Mouse (Mus musculus): Measurements from ENCODE around the gene Ints3. TPM values are rescaled to one million over a fixed set of nuclear protein-coding genes. Genes with fewer than 3 reads are reported as not detected.

Ints3 gene
- total and polyA plus RNA-seq, 3 experiments = 58.5 to 115 (median 101) TPM

DNA sequence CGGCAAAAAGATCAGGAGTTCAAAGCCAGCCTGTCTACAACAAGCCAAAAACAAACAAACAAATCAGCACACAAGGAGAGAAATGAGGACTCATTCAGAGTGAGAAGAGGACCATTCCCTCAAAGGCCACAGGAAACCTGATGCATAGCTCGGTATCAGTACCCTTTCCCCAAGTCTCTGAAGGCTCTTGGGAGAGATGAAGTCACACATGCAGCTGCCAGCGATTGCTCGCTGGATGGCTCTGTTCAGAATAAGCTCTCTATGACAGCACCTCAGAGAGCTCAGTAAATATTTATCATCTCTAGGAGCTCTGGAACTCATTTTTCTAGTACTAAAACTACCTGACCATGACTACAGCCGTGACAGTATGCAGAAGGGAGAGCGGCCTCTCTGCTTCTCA lies 5.2 kb downstream of the Ints3 start:
- H3K27me3 ChIP-seq (ENCODE audit: control insufficient read depth in 1 of 2, insufficient read depth in 2 of 2, low read length in 2 of 2) = no peaks in the 10 kb centered on the region
- DNase-seq (ENCODE audit: low read depth, low spot score) = no peak
- H3K27ac ChIP-seq (ENCODE audit: control insufficient read depth, low read depth, low read length) = no peak overlapping the region
- H3K9ac ChIP-seq (ENCODE audit: control insufficient read depth, low read depth, low read length, poor library complexity, severe bottlenecking) = no peak overlapping the region
- TF ChIP-seq ELF1 (IDR thresholded peaks at IDR 0.05; ENCODE audit: low read depth, low read length) (no peak), MAZ (IDR thresholded peaks at IDR 0.05; ENCODE audit: low read depth, low read length) (no peak), ZC3H11A (IDR thresholded peaks at IDR 0.05; ENCODE audit: low read depth, low read length) (no peak), MEF2A (IDR thresholded peaks at IDR 0.05; ENCODE audit: extremely low read depth, insufficient replicate concordance, low read depth, low read length, poor library complexity, severe bottlenecking) (no peak), POLR2AphosphoS2 (IDR thresholded peaks at IDR 0.05; ENCODE audit: low read length) (no peak), MAX (IDR thresholded peaks at IDR 0.05; ENCODE audit: low read length) (no peak), POLR2AphosphoS5 (IDR thresholded peaks at IDR 0.05; ENCODE audit: borderline replicate concordance, low read depth, low read length) (no peak), USF2 (IDR thresholded peaks at IDR 0.05; ENCODE audit: borderline replicate concordance in 1 of 2, insufficient read depth in 1 of 2, low read depth in 1 of 2, low read length in 2 of 2) (no peak), JUND (IDR thresholded peaks at IDR 0.05; ENCODE audit: low read depth, low read length) (no peak), BHLHE40 (IDR thresholded peaks at IDR 0.05; ENCODE audit: borderline replicate concordance, low read depth, low read length) (no peak), TBP (IDR thresholded peaks at IDR 0.05; ENCODE audit: low read depth, low read length) (no peak), HCFC1 (IDR thresholded peaks at IDR 0.05; ENCODE audit: low read depth, low read length) (no peak), TAL1 (IDR thresholded peaks at IDR 0.05; ENCODE audit: low read length) (no peak), USF1 (IDR thresholded peaks at IDR 0.05; ENCODE audit: low read depth, low read length) (no peak), KAT2A (conservative IDR thresholded peaks at IDR 0.05; ENCODE audit: low read depth, low read length) (no peak), CHD1 (IDR thresholded peaks at IDR 0.05; ENCODE audit: low read depth, low read length) (no peak), POLR2A (IDR thresholded peaks at IDR 0.05; ENCODE audit: control insufficient read depth in 1 of 2, insufficient read depth in 1 of 2, low read depth in 1 of 2, low read length in 2 of 2, poor library complexity in 1 of 2) (no peak), EP300 (IDR thresholded peaks at IDR 0.05; ENCODE audit: low read depth in 1 of 2, low read length in 2 of 2) (no peak), SMC3 (IDR thresholded peaks at IDR 0.05; ENCODE audit: low read depth, low read length) (no peak)
- H3K36me3 ChIP-seq (ENCODE audit: control insufficient read depth in 1 of 2, insufficient read depth in 2 of 2, low read length in 2 of 2) = peaks cover 8 to 46% of the 10 kb centered on the region in 2 experiments
- H3K4me1 ChIP-seq (ENCODE audit: control insufficient read depth in 1 of 2, insufficient read depth in 2 of 2, low read length in 2 of 2) = peaks cover 24 to 35% of the 10 kb centered on the region in 2 experiments
- H3K9me3 ChIP-seq (replicated peaks; ENCODE audit: insufficient read depth, low read length) = no peaks in the 10 kb centered on the region
- peaks cover 21% of the 10 kb centered on the region for H3K79me2 ChIP-seq (ENCODE audit: control insufficient read depth, insufficient read depth, low read length, poor library complexity)
- no peak overlapping the region for H3K4me3 ChIP-seq (ENCODE audit: control insufficient read depth in 1 of 2, insufficient read depth in 1 of 2, low read depth in 2 of 2, low read length in 2 of 2)

DNA sequence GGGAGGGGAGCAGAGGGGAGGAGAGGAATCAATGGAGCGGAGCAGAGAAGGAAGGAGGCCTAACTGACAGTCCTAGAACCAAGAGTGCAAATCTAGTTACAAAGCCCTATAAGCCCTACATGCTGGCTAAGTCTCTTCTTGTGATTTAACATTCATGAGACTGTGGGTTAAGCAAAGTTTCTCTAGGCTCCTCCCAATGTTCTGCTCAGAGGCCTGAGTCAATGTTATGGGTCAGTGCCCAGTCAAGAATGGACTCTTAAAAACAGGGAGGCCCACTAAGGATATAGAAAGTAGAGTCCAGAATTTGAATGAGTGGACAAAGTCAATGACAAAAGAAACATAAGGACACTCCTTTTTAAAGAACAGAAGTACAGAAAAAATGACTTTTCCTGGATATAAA lies 5.8 kb downstream of the Ints3 start:
- no peak overlapping the region for H3K4me3 ChIP-seq (ENCODE audit: control insufficient read depth in 1 of 2, insufficient read depth in 1 of 2, low read depth in 2 of 2, low read length in 2 of 2)
- TF ChIP-seq USF2 (IDR thresholded peaks at IDR 0.05; ENCODE audit: borderline replicate concordance in 1 of 2, insufficient read depth in 1 of 2, low read depth in 1 of 2, low read length in 2 of 2) (no peak), ELF1 (IDR thresholded peaks at IDR 0.05; ENCODE audit: low read depth, low read length) (no peak), CHD2 (IDR thresholded peaks at IDR 0.05; ENCODE audit: low read length) (no peak), MEF2A (IDR thresholded peaks at IDR 0.05; ENCODE audit: extremely low read depth, insufficient replicate concordance, low read depth, low read length, poor library complexity, severe bottlenecking) (no peak), GABPA (IDR thresholded peaks at IDR 0.05; ENCODE audit: low read depth, low read length) (no peak), KAT2A (conservative IDR thresholded peaks at IDR 0.05; ENCODE audit: low read depth, low read length) (no peak), POLR2A (IDR thresholded peaks at IDR 0.05; ENCODE audit: control insufficient read depth in 1 of 2, insufficient read depth in 1 of 2, low read depth in 1 of 2, low read length in 2 of 2, poor library complexity in 1 of 2) (no peak)
- no peaks in the 10 kb centered on the region for H3K9me3 ChIP-seq (replicated peaks; ENCODE audit: insufficient read depth, low read length)
- no peak overlapping the region for H3K27ac ChIP-seq (ENCODE audit: control insufficient read depth, low read depth, low read length)
- no peak overlapping the region for H3K9ac ChIP-seq (ENCODE audit: control insufficient read depth, low read depth, low read length, poor library complexity, severe bottlenecking)
- H3K27me3 ChIP-seq (ENCODE audit: control insufficient read depth in 1 of 2, insufficient read depth in 2 of 2, low read length in 2 of 2) = no peaks in the 10 kb centered on the region
- peaks cover 24 to 35% of the 10 kb centered on the region in 2 experiments for H3K4me1 ChIP-seq (ENCODE audit: control insufficient read depth in 1 of 2, insufficient read depth in 2 of 2, low read length in 2 of 2)
- peaks cover 15% of the 10 kb centered on the region for H3K79me2 ChIP-seq (ENCODE audit: control insufficient read depth, insufficient read depth, low read length, poor library complexity)
- no peak for DNase-seq (ENCODE audit: low read depth, low spot score)
- peaks cover 12 to 46% of the 10 kb centered on the region in 2 experiments for H3K36me3 ChIP-seq (ENCODE audit: control insufficient read depth in 1 of 2, insufficient read depth in 2 of 2, low read length in 2 of 2)

Measured in MEL (cell line).